Mouse (Mus musculus) neural tube, embryonic 11.5 days (tissue): ENCODE measurements around the gene Rnf2. TPM values are rescaled to one million over a fixed set of nuclear protein-coding genes. Genes with fewer than 3 reads are reported as not detected.

Experiments used
- ATAC-seq: fragments of 200-750 bp; cut with Nextera tagmentation; 2 replicates; pipeline ENCODE4 v1.8.0; 2017; ENCODE audit warnings: moderate number of reproducible peaks, mild to moderate bottlenecking, moderate TSS enrichment, moderate library complexity; ENCODE audit not compliant: insufficient read depth, low FRiP score, low TSS enrichment
- DNase-seq: peaks from one replicate; pipeline ENCODE4 v3.0.0-alpha.2; 2015; ENCODE audit warnings: low spot score
- H3K27ac ChIP-seq: fragments of 300-500 bp; sonication (generic); 2 replicates; pipeline ENCODE4 v1.5.1; 2014; ENCODE audit warnings: low read depth, mild to moderate bottlenecking, low read length
- H3K27me3 ChIP-seq: fragments of 300-500 bp; sonication (generic); 2 replicates; pipeline ENCODE4 v1.6.1; 2014; ENCODE audit warnings: mild to moderate bottlenecking, low read length, mixed read lengths; ENCODE audit not compliant: control insufficient read depth, insufficient read depth
- H3K36me3 ChIP-seq: fragments of 300-500 bp; sonication (generic); 2 replicates; pipeline ENCODE4 v1.6.1; 2014; ENCODE audit warnings: mild to moderate bottlenecking, low read length, moderate library complexity, mixed read lengths; ENCODE audit not compliant: control insufficient read depth, insufficient read depth
- H3K4me1 ChIP-seq: fragments of 300-500 bp; sonication (generic); 2 replicates; pipeline ENCODE4 v1.6.1; 2014; ENCODE audit warnings: low read length, mixed read lengths; ENCODE audit not compliant: control insufficient read depth, insufficient read depth
- H3K4me2 ChIP-seq: fragments of 300-500 bp; sonication (generic); 2 replicates; pipeline ENCODE4 v1.6.1; 2014; ENCODE audit warnings: low read depth, mild to moderate bottlenecking, moderate library complexity
- H3K4me3 ChIP-seq: fragments of 300-500 bp; sonication (generic); 2 replicates; pipeline ENCODE4 v1.5.1; 2014; ENCODE audit warnings: low read depth, low read length
- H3K9ac ChIP-seq: fragments of 300-500 bp; sonication (generic); 2 replicates; pipeline ENCODE4 v1.6.1; 2014; ENCODE audit warnings: mild to moderate bottlenecking, low read length
- H3K9me3 ChIP-seq: fragments of 300-500 bp; sonication (generic); 2 replicates; pipeline ENCODE4 v1.6.1; 2016; ENCODE audit warnings: low read length; ENCODE audit not compliant: control insufficient read depth
- WGBS: fragments of 180-500 bp; shearing (Covaris S2); extraction: QIAGEN DNeasy Blood & Tissue Kit; methylation state at CpG from one replicate; pipeline ENCODE4 v1.1.7; 2014; 5-methylcytosine and 5-hydroxymethylcytosine counted together
- polyA plus RNA-seq: library from polyadenylated mRNA; unstranded; fragments of >200 nt; fragmentation: Nextera tagmentation; extraction: Ambion mirVana; gene quantifications from 2 replicates; pipeline ENCODE4 v1.2.1, GENCODE M21; 2014

The Rnf2 gene
- 151 and 155 TPM in 2 replicates for polyA plus RNA-seq

DNA sequence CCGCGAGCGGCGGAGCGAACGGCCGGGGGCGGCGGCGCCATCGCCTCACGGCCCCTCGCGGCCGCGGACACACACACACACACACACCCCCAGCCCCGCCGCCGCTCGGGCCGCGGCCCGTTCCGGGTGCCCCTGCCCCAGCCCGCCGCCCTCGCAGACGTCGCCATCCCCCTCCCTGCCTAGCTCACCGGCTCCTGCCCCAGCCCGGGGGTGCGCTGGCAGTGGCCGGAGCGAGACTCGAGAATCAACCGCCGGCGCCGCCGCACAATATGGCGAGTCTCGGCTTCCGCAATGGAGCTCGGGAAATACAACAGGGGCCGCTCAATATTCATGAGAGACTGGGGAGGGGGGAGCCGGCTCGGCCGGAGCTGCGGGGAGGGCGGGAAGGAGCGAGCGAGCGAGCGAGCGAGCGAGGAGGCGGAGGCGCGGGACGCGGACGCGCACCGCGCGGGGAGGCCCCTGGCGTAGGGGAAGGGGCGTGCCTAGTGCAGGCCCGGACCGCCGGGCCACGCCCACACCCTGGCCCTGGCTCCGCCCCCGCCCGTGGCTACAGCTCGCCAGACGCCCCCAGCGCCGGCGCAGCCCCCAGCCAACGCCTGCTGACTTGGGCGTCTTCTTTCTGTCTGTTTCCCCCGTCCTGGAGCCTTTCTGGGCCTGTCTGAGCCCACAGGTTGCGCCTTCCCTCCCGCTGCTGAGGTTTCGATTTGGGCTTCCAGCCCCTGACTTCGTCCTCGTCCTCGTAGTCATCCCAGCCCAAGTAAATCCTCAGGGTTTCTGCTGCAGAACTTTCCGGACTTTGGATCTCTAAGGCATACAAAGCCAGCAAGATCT is at the start of gene Rnf2:
TSS of gene Rnf2 (minus strand) at position 425 of the 831 bp plus-strand sequence.
- Histone ChIP-seq H3K4me2 (peak within 1 kb of the TSS; percentile 48), H3K4me1 (peaks cover 2% of the 10 kb centered on the region; the same call in 1 of the 2 replicates), H3K9me3 (no peaks in the 10 kb centered on the region), H3K9ac (peak within 1 kb of the TSS; percentile 92), H3K27me3 (no peaks in the 10 kb centered on the region), H3K27ac (peak within 1 kb of the TSS; percentile 95), H3K4me3 (peak within 1 kb of the TSS; percentile 81), H3K36me3 (no peaks in the 10 kb centered on the region)
- peak; percentile 97 for DNase-seq
- ATAC-seq = peak; percentile 94
- under 1% methylated on average over 71 of the region's 90 CpGs for WGBS

DNA sequence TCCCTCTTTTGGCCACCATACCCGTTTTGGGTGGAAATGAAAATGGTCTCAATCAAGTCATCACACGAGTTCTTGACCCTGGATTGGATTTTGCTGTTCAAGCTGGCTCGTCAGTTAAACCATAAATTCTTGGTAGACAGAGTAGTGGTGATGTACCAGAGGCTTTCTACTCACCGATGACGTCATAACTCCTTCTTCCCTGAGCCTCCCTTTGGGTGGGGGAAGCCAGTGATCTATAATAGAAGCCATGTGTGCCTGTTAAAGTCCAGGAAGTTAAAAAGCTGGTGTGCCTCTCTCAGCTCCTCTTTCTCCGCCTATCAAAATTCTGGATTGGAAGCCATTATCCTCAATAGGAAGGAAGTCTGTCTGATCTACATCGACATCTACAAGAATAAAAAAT is 49.0 kb upstream of the Rnf2 start:
- WGBS = 66% methylated on average over 7 of the region's 7 CpGs
- no peak for DNase-seq
- no peak overlapping the region for H3K4me2 ChIP-seq
- H3K9ac ChIP-seq = no peak overlapping the region
- no peak overlapping the region for H3K4me3 ChIP-seq
- H3K27ac ChIP-seq = no peak overlapping the region
- ATAC-seq = no peak
- no peaks in the 10 kb centered on the region for H3K4me1 ChIP-seq
- H3K9me3 ChIP-seq = no peaks in the 10 kb centered on the region
- no peaks in the 10 kb centered on the region for H3K27me3 ChIP-seq
- H3K36me3 ChIP-seq = no peaks in the 10 kb centered on the region

DNA sequence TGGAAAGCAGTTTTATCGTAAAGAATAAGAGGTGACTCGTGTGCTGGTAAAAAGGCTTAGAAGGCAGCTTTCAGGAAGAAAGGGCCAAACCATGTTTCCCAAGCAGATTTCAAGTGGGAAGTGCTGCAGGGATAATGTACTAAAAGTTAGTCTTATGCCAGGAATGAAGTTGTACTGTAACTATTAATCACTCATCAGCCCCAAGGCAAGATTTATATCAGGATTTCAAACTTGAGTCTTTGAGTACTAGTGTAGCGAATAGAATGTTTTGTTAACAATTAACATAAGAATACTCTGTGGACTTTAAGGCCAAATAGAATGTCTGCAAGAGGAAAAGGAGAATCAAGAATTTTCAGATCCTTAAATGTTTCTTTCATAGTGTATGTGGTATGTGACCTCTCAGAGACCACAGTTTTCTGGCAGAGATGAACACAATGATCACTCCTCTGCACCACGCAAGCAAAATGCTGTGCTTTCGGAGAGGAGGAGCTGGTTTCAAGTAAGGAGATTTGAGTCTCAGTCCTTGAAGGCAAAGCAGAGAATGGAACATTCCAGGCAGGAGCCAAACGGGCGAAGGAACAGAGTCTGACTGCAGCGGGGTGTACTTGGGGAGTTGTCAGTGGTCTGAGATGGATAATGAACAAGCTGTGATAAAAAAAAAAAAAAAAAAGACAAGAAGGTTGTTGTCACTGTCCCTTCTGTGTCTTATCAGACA is 48.3 kb upstream of the Rnf2 start:
- no peaks in the 10 kb centered on the region for H3K27me3 ChIP-seq
- no peak overlapping the region for H3K4me3 ChIP-seq
- DNase-seq (no peak), ATAC-seq (no peak)
- H3K27ac ChIP-seq = no peak overlapping the region
- H3K9me3 ChIP-seq = no peaks in the 10 kb centered on the region
- WGBS = 85% methylated on average over 8 of the region's 8 CpGs
- no peak overlapping the region for H3K9ac ChIP-seq
- no peak overlapping the region for H3K4me2 ChIP-seq
- H3K4me1 ChIP-seq = no peaks in the 10 kb centered on the region
- H3K36me3 ChIP-seq = no peaks in the 10 kb centered on the region

DNA sequence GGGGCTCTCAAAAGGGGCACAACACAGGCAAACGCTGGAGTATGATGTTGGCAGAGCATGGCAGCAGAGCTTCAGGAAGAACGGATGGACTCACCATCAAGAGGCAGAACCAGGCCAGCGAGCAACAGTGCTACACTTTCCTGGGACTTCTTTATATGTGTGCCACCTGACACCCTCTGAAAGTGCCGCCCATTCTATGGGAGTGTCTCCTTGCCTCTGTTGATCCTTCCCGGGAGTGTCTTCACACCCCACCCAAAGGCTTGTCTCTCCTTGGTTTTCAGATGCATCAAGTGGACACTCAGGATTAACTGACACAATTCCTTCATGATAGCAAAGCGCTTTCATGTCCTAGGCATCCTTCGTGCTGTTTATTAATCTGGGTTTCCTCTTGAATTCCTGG is 44.8 kb upstream of the Rnf2 start:
- H3K9me3 ChIP-seq = no peaks in the 10 kb centered on the region
- no peak overlapping the region for H3K4me3 ChIP-seq
- H3K27ac ChIP-seq = no peak overlapping the region
- no peaks in the 10 kb centered on the region for H3K27me3 ChIP-seq
- ATAC-seq (no peak), DNase-seq (no peak)
- no peaks in the 10 kb centered on the region for H3K4me1 ChIP-seq
- H3K36me3 ChIP-seq = no peaks in the 10 kb centered on the region
- 81% methylated on average over 7 of the region's 7 CpGs for WGBS
- no peak overlapping the region for H3K4me2 ChIP-seq
- no peak overlapping the region for H3K9ac ChIP-seq

DNA sequence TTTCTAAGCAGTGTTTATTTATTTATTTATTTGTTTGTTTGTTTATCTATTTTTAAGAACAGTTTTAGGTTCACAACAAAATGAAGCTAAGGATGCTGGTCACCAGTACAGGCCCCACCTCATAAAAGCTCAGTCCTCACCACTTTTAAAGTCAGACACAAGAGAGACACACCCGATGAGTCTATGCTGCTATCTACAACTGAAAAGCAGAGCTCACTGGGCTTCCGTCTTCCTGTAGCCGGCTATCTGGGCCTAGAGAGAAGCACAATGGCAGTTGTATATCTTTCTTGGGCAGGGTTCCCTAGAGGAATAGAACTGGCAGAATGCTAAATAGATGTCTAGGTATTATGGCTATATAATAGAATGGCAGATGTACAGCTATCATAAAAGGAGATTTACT is 43.8 kb upstream of the Rnf2 start:
- Histone ChIP-seq H3K4me2 (no peak overlapping the region), H3K4me1 (no peaks in the 10 kb centered on the region), H3K27ac (no peak overlapping the region), H3K4me3 (no peak overlapping the region), H3K27me3 (no peaks in the 10 kb centered on the region), H3K36me3 (no peaks in the 10 kb centered on the region), H3K9me3 (no peaks in the 10 kb centered on the region), H3K9ac (no peak overlapping the region)
- DNase-seq (no peak), ATAC-seq (no peak)
- WGBS = 90% methylated on average over 3 of the region's 3 CpGs

DNA sequence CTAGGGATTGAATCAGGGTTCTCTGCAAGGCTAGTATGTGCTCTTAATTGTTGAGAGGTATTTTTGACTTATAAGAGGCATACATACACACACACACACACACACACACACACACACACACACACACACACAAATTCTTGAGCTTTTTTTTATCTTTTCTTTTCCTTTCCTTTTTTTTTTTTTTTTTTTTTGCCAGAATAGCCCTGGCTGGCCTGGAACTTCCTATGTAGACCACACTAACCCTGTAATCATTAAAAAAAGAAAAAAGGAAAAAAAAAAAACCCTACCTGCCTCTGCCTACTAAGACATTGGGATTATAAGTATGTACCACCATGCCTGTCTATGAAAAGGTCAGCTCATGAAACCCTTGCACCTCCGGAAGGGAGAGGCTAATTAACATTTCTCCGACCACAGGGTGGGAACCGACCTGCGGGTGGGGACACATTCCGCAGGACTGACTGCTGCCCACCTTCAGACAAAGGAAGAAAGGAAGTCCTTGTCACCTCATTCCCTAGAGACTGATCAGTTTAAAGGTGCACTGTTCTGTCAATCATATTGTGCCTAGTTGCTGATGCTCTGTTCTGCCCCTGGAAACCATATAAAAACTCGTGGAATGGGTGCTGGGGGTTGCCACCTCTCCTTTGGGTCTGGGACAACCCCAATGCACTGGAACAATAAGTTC is 43.2 kb upstream of the Rnf2 start:
- Histone ChIP-seq H3K4me3 (no peak overlapping the region), H3K4me1 (no peaks in the 10 kb centered on the region), H3K27me3 (no peaks in the 10 kb centered on the region), H3K4me2 (no peak overlapping the region), H3K36me3 (no peaks in the 10 kb centered on the region), H3K9me3 (no peaks in the 10 kb centered on the region), H3K27ac (no peak overlapping the region), H3K9ac (no peak overlapping the region)
- ATAC-seq (no peak), DNase-seq (no peak)
- WGBS = 78% methylated on average over 6 of the region's 6 CpGs

DNA sequence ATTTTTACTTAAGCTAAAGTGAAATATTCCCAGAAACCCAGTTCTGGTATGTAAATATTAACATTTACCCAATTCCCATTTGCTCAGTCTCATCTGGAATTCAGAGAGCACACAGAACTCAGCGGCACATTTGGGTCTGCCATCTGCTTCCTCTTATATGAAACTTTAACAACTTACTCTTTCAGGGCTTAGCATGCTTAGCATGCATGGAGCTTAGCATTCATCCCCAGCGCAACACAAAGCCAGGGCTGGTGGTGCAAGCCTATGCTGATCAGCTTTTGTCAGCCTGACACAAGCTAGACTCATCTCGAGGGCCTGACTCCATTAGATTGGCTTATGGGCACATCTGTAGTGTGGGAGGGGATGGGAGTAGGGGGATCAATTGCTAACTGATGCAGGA is 25.9 kb upstream of the Rnf2 start:
- DNase-seq (no peak), ATAC-seq (no peak)
- H3K4me2 ChIP-seq = no peak overlapping the region
- H3K36me3 ChIP-seq = no peaks in the 10 kb centered on the region
- no peaks in the 10 kb centered on the region for H3K4me1 ChIP-seq
- 82% methylated on average over 3 of the region's 3 CpGs for WGBS
- no peaks in the 10 kb centered on the region for H3K27me3 ChIP-seq
- no peak overlapping the region for H3K27ac ChIP-seq
- H3K9ac ChIP-seq = no peak overlapping the region
- no peaks in the 10 kb centered on the region for H3K9me3 ChIP-seq
- no peak overlapping the region for H3K4me3 ChIP-seq

DNA sequence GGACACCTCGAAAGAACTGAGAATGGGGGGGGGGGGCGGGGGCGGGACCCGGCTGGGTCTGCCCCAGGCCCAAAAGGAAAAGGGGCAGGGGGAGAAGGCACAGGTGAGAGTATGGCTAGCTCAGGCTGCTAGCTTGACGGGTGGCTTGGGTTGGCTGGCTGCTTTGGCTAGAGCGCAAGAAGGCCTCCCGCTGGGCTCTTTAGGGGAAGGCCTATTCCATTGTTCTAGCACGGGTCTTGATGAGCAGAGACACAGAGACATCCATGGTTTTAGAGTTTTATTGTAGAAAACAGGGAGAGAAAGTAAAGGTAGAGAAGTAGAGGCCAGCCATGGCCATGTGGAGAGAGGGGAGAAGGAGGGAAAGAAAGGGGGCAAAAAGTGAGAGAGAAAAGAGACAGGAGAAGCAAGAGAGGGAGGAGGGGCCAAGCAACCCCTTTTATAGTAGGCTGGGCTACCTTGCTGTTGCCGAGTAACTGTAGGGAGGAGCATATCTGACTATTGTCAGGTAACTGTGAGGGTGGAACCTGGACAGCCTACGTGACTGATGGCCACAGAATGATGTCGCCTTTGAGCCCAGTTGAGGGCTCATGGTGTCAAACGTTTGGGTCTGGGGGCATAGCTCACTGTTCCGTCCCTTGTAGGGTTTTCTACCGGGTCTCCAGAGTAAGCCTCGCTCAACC is 17.0 kb upstream of the Rnf2 start:
- no peak for DNase-seq
- Histone ChIP-seq H3K4me1 (no peaks in the 10 kb centered on the region), H3K27me3 (no peaks in the 10 kb centered on the region), H3K9ac (no peak overlapping the region), H3K4me2 (no peak overlapping the region), H3K9me3 (no peaks in the 10 kb centered on the region), H3K36me3 (no peaks in the 10 kb centered on the region), H3K27ac (no peak overlapping the region), H3K4me3 (no peak overlapping the region)
- 78% methylated on average over 13 of the region's 15 CpGs for WGBS
- no peak for ATAC-seq
